Mouse (Mus musculus) fibroblast of lung, adult 2 months (primary cell): ENCODE measurements around the gene Cers6.

Source experiments
- DNase-seq: peaks from one replicate; pipeline ENCODE4 v3.0.0-alpha.2; 2011; ENCODE audit warnings: low read depth

The Cers6 gene

DNA sequence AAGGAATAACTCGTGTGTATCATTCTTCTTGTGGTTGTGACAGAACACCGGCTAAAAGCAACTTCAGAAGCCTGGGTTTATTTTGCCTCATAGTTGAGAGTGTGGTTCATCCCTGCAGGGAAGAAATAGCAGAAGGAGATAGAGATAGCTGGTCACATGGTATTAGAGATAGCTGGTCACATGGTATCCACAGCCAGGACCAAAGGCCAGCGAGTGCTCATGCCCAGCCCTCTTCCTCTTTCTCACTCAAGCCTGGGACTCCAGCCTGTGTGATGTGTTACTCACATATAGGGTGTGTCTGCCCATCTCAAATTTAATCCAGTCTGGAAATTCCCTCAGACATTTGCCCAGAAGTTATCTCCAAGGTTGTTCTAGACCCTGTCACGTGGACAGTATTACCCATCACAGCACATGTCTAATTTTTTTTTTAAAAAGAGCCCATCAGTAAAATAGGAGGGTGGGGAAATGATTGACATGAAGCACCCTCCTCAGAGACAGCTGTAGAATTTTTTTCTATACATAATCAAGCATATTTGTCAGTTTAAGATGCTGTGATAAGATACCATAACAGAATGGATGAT, 17.9 kb downstream of the Cers6 start:
- no peak for DNase-seq

DNA sequence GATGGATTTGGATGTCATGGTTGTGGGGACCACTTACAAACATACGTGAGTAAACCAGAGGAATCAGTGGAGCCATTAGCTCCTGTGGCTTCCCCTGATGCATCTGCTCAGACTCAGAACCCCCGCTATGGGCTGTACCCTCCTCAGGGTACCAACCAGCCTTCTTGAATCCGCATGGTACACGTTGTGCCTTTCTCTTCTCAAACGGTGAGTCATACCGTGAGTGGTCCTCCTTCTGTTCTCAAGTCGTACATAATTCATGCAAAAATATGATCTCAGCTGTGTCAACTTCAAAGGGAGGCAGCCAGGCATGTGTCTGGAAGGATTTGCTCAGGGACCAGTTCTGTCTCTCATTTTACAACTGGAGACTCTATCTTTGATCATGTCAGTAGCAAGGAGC, 23.3 kb downstream of the Cers6 start:
- DNase-seq, result no peak

DNA sequence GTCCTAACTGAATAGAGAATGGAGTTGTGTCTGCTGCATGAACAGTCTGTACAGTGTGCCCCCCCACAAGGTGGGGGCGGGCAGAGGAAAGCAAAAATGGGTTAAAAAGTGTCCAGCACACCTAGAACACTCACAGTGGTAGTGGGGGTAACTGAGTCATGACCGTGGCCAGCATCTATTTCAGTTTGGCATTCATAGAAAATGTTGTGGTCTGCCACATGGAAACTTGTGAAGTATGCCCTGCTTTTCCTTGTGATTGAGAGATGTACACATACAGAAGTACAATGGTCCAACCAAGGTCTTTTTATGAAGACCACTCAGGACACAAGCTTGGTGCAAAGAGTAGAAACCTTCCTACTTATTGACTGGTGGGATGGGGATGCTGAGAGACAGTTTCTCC, 24.0 kb downstream of the Cers6 start:
- no peak for DNase-seq

- DNase-seq, result no peak
Observed at GRCm38 (mm10) chr2:68885766-68886496, 24.7 kb downstream of the Cers6 start.

GRCm38 (mm10) chr2:68886661-68887060, 25.4 kb downstream of the Cers6 start:
- DNase-seq, result no peak

- DNase-seq, result no peak
Observed at GRCm38 (mm10) chr2:68888094-68888705, 27.0 kb downstream of the Cers6 start.

DNA sequence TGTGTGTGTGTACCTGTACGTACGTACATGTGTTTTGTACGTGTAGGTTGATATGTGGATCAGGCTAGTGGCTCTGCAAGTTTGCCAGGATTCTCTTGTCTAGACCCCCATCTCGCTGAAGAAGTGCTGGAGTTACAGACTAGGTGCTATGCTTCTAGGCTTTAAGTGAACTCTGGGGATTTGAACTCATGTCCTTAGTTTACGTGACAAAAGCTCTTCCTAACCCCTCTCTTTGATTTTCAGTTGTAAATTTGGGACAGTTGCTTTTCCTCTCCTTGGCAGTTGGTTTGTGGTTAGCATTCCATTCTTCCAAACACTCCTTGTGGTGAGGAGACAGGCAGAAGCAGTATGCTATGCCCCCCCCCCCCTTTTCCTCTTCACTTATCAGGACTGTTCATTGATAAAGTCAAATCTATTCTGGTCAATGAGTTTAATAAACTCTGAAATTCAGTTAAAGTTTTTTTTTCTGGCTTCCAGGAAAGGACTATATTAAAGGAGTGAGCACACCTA, 28.5 kb downstream of the Cers6 start:
- no peak for DNase-seq

- no peak for DNase-seq
Observed at GRCm38 (mm10) chr2:68892476-68892875, 31.2 kb downstream of the Cers6 start.

DNA sequence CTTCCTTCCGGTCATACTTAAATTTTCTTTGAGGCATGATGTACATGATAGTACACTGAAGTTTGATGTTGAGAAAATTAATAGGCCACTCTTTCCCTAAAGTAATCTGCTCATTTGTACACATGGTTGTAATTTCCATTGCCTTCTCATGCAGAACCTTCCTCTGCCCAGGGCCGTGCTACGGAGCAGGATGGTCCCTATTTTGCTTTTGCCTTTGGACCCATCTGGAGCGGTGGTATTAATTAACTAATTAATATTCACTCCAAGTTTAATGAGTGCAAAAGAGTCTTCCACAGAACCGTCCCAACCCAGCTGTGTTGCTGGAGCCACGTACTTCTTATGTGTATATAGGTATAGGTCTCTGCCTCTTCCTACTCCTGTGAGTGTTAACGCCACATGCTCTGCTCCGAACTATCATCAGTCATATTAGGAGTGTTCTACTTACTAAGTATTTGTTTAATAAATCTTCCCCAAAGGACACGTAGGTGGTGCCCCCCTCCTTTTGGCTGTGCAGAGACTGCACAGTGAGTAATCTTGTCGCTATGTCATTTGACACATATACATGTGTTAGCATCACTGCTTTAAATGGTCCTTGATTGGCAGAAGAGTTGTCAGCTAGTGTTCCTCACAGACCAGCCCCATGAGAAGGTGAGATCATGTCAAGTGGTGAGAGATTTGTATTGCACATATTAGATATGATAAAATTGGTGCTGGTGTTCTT, 34.0 kb downstream of the Cers6 start:
- DNase-seq, result no peak

DNA sequence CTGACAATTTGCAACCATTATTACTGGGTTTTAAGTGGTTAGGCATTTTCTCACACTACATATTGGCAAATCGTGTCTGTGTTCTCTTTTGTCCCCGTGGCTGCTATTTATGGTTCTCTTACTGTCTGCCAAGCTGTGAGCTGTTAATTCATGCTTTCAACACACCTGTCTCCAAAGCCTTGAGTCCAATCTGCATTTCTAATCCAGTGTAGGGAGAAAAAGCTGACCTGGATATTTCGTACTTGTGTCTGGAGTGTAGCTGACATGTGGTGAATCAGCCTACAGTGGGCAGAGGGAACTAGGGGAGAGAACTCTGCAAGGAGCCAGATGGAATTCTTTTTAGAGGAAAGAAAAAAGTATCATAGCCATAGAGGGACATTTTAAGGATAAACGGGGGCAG, 35.0 kb downstream of the Cers6 start:
- DNase-seq, result no peak

DNA sequence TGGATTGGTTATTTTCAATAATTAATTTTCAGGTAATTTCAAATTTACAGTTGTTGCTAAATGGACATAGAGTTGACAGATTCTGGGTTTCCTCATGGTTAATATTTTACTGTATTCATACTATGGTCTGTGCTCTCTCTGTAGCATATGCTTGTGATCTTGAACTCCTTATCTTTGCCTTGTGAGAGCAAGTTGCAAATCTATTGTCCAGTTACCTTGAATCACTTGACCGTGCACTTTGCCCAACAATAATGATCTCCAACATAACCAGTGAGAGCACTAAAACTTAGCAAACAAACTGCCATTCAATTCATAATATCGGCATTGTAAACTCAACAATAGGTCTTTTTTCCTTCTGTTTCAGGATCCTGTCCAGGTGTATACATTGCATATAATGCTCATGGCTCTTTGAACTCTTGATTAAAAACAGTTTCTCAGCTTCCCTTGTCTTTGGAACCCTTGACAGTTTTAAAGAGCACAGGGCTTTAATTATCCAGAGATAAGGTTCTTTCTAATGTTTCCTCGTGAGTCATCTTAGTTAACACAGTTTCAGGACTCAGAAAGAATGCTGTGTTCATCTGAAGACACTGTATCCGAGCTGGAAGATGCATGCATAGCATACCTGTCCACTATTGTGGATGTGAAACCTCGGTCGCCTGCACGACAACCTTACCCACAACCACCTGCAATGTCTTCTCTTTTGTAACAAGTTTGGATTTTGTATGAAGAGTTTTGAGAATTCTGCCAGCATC, 38.7 kb downstream of the Cers6 start:
- no peak for DNase-seq

DNA sequence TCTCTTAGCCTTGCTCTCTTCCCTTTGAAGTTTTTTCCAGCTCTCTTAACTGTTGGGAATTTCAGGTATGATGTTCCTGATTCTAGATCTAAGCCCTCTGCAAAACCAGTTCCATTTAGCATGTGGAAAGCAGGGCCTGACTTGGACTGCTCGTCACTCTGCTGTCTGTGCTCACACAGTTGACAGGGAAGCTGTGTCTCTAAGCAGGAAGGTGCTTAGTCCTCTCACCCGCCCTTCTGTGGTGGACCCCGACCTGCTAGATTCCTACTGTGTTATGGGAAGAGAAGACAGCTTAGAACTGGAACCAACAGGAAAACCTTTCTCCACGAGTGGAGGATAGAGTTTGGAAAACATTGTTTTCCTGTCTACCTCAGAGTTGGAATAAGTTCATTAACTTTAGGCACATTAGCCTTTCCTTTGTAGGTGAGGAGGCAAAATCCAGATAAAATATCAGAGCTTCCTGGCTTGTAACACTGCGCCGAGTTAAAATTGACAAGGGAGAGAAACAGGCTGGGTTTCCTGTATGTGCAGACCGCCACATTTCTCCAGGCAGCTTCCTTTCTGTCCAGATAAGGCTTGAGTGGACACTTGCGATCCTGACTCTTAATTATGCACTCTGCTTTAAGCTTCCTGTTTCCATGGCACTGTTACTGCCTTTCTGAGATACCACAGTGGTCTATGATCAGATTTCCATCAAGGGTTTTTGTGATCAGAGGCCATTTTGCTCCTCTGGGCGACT, 39.6 kb downstream of the Cers6 start:
- DNase-seq, result no peak

DNA sequence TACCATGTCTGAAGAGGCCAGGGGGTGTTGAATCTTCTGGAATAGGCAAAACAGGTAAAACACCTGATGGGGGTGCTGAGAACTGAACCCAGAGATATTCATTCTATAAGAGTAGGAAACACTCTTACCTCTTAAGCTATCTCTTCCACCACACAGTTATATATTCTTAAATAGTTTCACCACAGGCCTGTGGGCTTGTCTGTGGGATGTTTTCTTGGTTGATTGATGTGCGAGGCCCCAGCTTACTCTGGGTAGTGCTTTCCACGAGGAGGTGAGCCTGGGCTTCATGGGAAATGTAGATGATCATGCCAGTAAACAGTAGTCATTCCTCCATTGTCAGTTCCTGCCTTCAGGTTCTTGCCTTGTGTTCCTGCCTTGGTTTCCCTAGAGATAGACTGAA, 40.5 kb downstream of the Cers6 start:
- no peak for DNase-seq

DNA sequence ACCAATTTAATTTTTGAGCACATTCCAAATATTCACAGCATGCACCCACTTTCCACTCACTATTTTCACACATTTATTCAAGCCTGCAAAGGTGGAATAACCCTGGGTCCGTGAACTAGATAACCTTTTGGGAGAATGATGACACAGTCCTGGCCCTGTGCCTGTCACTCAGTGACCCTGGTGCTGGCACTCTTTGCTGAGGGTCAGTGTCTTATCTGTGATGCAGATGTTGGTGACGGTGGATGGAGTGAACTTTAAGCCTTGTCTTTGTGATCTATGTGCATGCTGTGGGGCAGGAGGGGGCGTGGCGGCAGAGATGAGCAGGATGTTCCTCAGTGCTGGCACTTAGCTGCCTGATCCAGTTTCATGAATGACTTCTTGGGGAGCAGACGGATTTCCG, 41.3 kb downstream of the Cers6 start:
- DNase-seq, result no peak

GRCm38 (mm10) chr2:68906921-68907320, 45.7 kb downstream of the Cers6 start:
- no peak for DNase-seq

DNA sequence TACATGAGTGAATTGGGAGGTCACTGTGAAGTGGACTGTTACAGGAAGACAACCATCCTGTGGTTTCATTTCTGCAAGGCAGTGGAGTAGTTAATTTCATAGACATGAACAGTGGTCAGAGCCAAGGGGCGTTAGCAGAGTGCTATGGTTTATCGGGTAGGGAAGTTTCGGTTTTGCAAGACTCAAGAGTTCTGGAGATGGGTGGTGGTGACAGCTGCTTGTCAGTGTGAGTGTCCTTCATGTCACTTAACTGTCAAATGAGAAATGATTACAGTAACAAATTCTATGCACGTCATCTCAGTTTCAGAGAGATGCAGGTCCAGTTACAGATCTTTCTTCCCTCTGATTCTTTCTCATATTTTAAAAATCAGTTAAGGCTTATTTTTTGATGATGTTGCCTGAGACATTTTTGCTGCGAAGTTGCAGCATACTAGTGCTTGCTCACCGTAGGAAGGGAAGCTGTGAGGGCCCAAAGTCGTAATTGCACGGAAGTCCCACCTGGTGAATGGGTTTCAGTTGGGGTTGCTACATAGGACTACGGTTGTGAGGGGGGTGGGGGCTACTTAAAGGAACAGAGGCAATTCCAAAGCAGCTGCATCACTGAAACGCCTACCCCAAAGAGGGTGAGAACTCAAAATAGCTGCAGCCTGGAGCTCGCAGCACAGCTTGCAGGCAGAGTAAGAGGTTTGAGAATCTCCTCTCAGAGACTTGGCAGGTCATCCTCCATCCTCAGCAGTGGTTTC, 46.7 kb downstream of the Cers6 start:
- no peak for DNase-seq

- DNase-seq, result no peak
Observed at GRCm38 (mm10) chr2:68910727-68911126, 49.5 kb downstream of the Cers6 start.

GRCm38 (mm10) chr2:68911587-68912483, 50.6 kb downstream of the Cers6 start:
- DNase-seq, result no peak

- no peak for DNase-seq
Observed at GRCm38 (mm10) chr2:68915742-68916141, 54.5 kb downstream of the Cers6 start.

DNA sequence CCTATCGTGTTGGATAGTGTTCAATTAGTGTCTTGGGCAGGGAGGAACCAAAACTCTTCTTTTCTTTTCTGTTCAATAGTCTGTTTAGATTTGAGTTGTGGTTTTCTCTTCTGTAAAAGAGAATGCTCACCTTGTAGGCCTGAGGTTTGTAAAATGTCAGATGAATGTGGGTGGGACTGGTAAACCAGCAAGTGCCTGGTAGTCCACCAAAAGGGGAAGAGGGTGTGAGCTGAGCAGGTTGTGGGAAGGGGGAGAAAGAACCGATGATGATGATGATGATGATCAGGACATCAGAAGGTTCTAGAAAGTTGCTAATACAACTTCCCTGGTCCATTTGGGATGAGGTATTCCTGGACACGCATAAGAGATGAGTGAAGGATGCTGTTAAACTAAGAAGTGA, 55.1 kb downstream of the Cers6 start:
- DNase-seq, result no peak
